Mouse (Mus musculus): ENCODE results near the gene Eif2b3.

GRCm38 (mm10) chr4:117131890-117132793, 112.9 kb downstream of the Eif2b3 start:
- peak; percentile 98 for TF ChIP-seq EP300 (IDR thresholded peaks at IDR 0.05; ENCODE audit: insufficient read depth, low read depth, low read length)
- TF ChIP-seq CTCF (IDR thresholded peaks at IDR 0.05; ENCODE audit: low read depth, low read length): no peak

Data from ES-Bruce4 (cell line).